Mouse (Mus musculus): ENCODE results near the gene Abca1. TPM values are rescaled to one million over a fixed set of nuclear protein-coding genes. Genes with fewer than 3 reads are reported as not detected.
A peak's percentile ranks its signal among the peaks of the same experiment; 100 is the strongest.

The Abca1 gene
- polyA plus RNA-seq, 1 experiment from 2014 or later, result 8.8 TPM

GRCm38 (mm10) chr4:53178489-53178888 lies 18.8 kb upstream of the Abca1 start:
- no peak for ATAC-seq (ENCODE audit: low FRiP score)
- 90% methylated on average over 7 of the region's 7 CpGs for WGBS
- H3K36me3 ChIP-seq, result no peaks in the 10 kb centered on the region
- H3K9me3 ChIP-seq (replicated peaks), result no peaks in the 10 kb centered on the region
- H3K9ac ChIP-seq (replicated peaks), result no peak overlapping the region
- H3K27me3 ChIP-seq (replicated peaks), result no peaks in the 10 kb centered on the region
- no peak overlapping the region for H3K4me2 ChIP-seq
- no peak overlapping the region for H3K27ac ChIP-seq (replicated peaks)
- no peaks in the 10 kb centered on the region for H3K4me1 ChIP-seq
- no peak overlapping the region for H3K4me3 ChIP-seq (replicated peaks)

- Histone ChIP-seq H3K4me2 (no peak overlapping the region), H3K9ac (replicated peaks) (no peak overlapping the region), H3K27ac (replicated peaks) (no peak overlapping the region), H3K9me3 (replicated peaks) (no peaks in the 10 kb centered on the region), H3K4me3 (replicated peaks) (no peak overlapping the region), H3K4me1 (no peaks in the 10 kb centered on the region), H3K27me3 (replicated peaks) (no peaks in the 10 kb centered on the region), H3K36me3 (no peaks in the 10 kb centered on the region)
- WGBS, result 86% methylated on average over 8 of the region's 8 CpGs
- ATAC-seq (ENCODE audit: low FRiP score), result no peak
These were observed 18.0 kb upstream of the Abca1 start for GRCm38 (mm10) chr4:53177696-53178095.

- Histone ChIP-seq H3K4me3 (replicated peaks) (no peak overlapping the region), H3K27me3 (replicated peaks) (no peaks in the 10 kb centered on the region), H3K27ac (replicated peaks) (no peak overlapping the region), H3K9ac (replicated peaks) (no peak overlapping the region), H3K4me1 (no peaks in the 10 kb centered on the region), H3K4me2 (no peak overlapping the region), H3K9me3 (replicated peaks) (no peaks in the 10 kb centered on the region), H3K36me3 (no peaks in the 10 kb centered on the region)
- WGBS, result 92% methylated on average over 7 of the region's 7 CpGs
- no peak for ATAC-seq (ENCODE audit: low FRiP score)
These were observed 15.2 kb upstream of the Abca1 start for GRCm38 (mm10) chr4:53174906-53175305.

GRCm38 (mm10) chr4:53170403-53170802 lies 10.7 kb upstream of the Abca1 start:
- no peaks in the 10 kb centered on the region for H3K4me1 ChIP-seq
- no peak overlapping the region for H3K9ac ChIP-seq (replicated peaks)
- H3K9me3 ChIP-seq (replicated peaks), result no peaks in the 10 kb centered on the region
- H3K4me2 ChIP-seq, result no peak overlapping the region
- no peak for ATAC-seq (ENCODE audit: low FRiP score)
- no peaks in the 10 kb centered on the region for H3K36me3 ChIP-seq
- no peaks in the 10 kb centered on the region for H3K27me3 ChIP-seq (replicated peaks)
- 76% methylated on average over 2 of the region's 2 CpGs for WGBS
- H3K27ac ChIP-seq (replicated peaks), result no peak overlapping the region
- no peak overlapping the region for H3K4me3 ChIP-seq (replicated peaks)

GRCm38 (mm10) chr4:53165231-53165630 lies 5.5 kb upstream of the Abca1 start:
- WGBS, result 91% methylated on average over 13 of the region's 25 CpGs
- 0 out of 2 replicates have a peak, but pooled peaks cover 3% of the 10 kb centered on the region for H3K27me3 ChIP-seq (replicated peaks)
- no peak overlapping the region for H3K4me2 ChIP-seq
- H3K4me1 ChIP-seq, result peaks cover under 1% of the 10 kb centered on the region
- no peaks in the 10 kb centered on the region for H3K36me3 ChIP-seq
- no peak for ATAC-seq (ENCODE audit: low FRiP score)
- no peaks in the 10 kb centered on the region for H3K9me3 ChIP-seq (replicated peaks)
- H3K27ac ChIP-seq (replicated peaks), result no peak overlapping the region
- no peak overlapping the region for H3K4me3 ChIP-seq (replicated peaks)
- H3K9ac ChIP-seq (replicated peaks), result no peak overlapping the region

- Histone ChIP-seq H3K9me3 (replicated peaks) (no peaks in the 10 kb centered on the region), H3K4me1 (peaks cover 21% of the 10 kb centered on the region), H3K4me2 (peak overlapping the region; percentile 93), H3K36me3 (no peaks in the 10 kb centered on the region), H3K9ac (replicated peaks) (peak overlapping the region; percentile 60), H3K4me3 (replicated peaks) (peak overlapping the region; percentile 67), H3K27me3 (replicated peaks) (peaks cover 3% of the 10 kb centered on the region; the same call in 1 of the 2 replicates), H3K27ac (replicated peaks) (peak overlapping the region; percentile 72)
- WGBS, result 1% methylated on average over 20 of the region's 20 CpGs
- peak; percentile 68 for ATAC-seq (ENCODE audit: low FRiP score)
These were observed 519 bp downstream of the Abca1 start for GRCm38 (mm10) chr4:53159176-53159575.

GRCm38 (mm10) chr4:53158634-53159033 lies 1.1 kb downstream of the Abca1 start:
- peak; percentile 70 for ATAC-seq (ENCODE audit: low FRiP score)
- H3K9me3 ChIP-seq (replicated peaks), result no peaks in the 10 kb centered on the region
- H3K27me3 ChIP-seq (replicated peaks), result peaks cover 3% of the 10 kb centered on the region; the same call in 1 of the 2 replicates
- H3K4me3 ChIP-seq (replicated peaks), result peak overlapping the region; percentile 67
- peak overlapping the region; percentile 60 for H3K9ac ChIP-seq (replicated peaks)
- WGBS, result 2% methylated on average over 18 of the region's 18 CpGs
- peak overlapping the region; percentile 72 for H3K27ac ChIP-seq (replicated peaks)
- no peaks in the 10 kb centered on the region for H3K36me3 ChIP-seq
- peak overlapping the region; percentile 93 for H3K4me2 ChIP-seq
- H3K4me1 ChIP-seq, result peaks cover 26% of the 10 kb centered on the region

- no peak overlapping the region for H3K9ac ChIP-seq (replicated peaks)
- H3K27ac ChIP-seq (replicated peaks), result no peak overlapping the region
- H3K27me3 ChIP-seq (replicated peaks), result no peaks in the 10 kb centered on the region; the same call in 1 of the 2 replicates
- H3K9me3 ChIP-seq (replicated peaks), result no peaks in the 10 kb centered on the region
- WGBS, result 82% methylated on average over 11 of the region's 11 CpGs
- peaks cover 50% of the 10 kb centered on the region for H3K4me1 ChIP-seq
- ATAC-seq (ENCODE audit: low FRiP score), result no peak
- H3K4me3 ChIP-seq (replicated peaks), result no peak overlapping the region
- no peak overlapping the region for H3K4me2 ChIP-seq
- no peaks in the 10 kb centered on the region for H3K36me3 ChIP-seq
These were observed 4.2 kb downstream of the Abca1 start for GRCm38 (mm10) chr4:53155471-53155870.

GRCm38 (mm10) chr4:53153711-53154110 lies 6.0 kb downstream of the Abca1 start:
- Histone ChIP-seq H3K36me3 (no peaks in the 10 kb centered on the region), H3K4me2 (no peak overlapping the region), H3K9me3 (replicated peaks) (no peaks in the 10 kb centered on the region), H3K27ac (replicated peaks) (no peak overlapping the region), H3K9ac (replicated peaks) (no peak overlapping the region), H3K4me3 (replicated peaks) (no peak overlapping the region), H3K4me1 (peaks cover 41% of the 10 kb centered on the region), H3K27me3 (replicated peaks) (no peaks in the 10 kb centered on the region; the same call in 1 of the 2 replicates)
- no peak for ATAC-seq (ENCODE audit: low FRiP score)
- WGBS, result 47% methylated on average over 6 of the region's 6 CpGs

- H3K9me3 ChIP-seq (replicated peaks), result no peaks in the 10 kb centered on the region
- no peak for ATAC-seq (ENCODE audit: low FRiP score)
- WGBS, result 69% methylated on average over 4 of the region's 4 CpGs
These were observed 6.6 kb downstream of the Abca1 start for GRCm38 (mm10) chr4:53153061-53153460.

GRCm38 (mm10) chr4:53152655-53153054 lies 7.0 kb downstream of the Abca1 start:
- H3K27ac ChIP-seq (replicated peaks), result no peak overlapping the region

More at GRCm38 (mm10) chr4:53153061-53153460, 6.6 kb downstream of the Abca1 start:
- Histone ChIP-seq H3K4me3 (replicated peaks) (no peak overlapping the region), H3K4me1 (peaks cover 37% of the 10 kb centered on the region), H3K4me2 (no peak overlapping the region), H3K9ac (replicated peaks) (no peak overlapping the region), H3K27me3 (replicated peaks) (no peaks in the 10 kb centered on the region), H3K27ac (replicated peaks) (no peak overlapping the region), H3K36me3 (no peaks in the 10 kb centered on the region)

GRCm38 (mm10) chr4:53150516-53150915 lies 9.2 kb downstream of the Abca1 start:
- H3K36me3 ChIP-seq, result no peaks in the 10 kb centered on the region
- no peak overlapping the region for H3K4me2 ChIP-seq
- 31% methylated on average over 8 of the region's 8 CpGs for WGBS
- H3K9me3 ChIP-seq (replicated peaks), result no peaks in the 10 kb centered on the region
- H3K27ac ChIP-seq (replicated peaks), result 0 out of 2 replicates have a peak overlapping the region, but pooled peaks have one; percentile 2
- no peaks in the 10 kb centered on the region for H3K27me3 ChIP-seq (replicated peaks)
- H3K9ac ChIP-seq (replicated peaks), result no peak overlapping the region
- ATAC-seq (ENCODE audit: low FRiP score), result no peak
- H3K4me1 ChIP-seq, result peaks cover 42% of the 10 kb centered on the region
- no peak overlapping the region for H3K4me3 ChIP-seq (replicated peaks)

More at GRCm38 (mm10) chr4:53152655-53153054, 7.0 kb downstream of the Abca1 start:
- Histone ChIP-seq H3K4me2 (no peak overlapping the region), H3K9me3 (replicated peaks) (no peaks in the 10 kb centered on the region), H3K36me3 (no peaks in the 10 kb centered on the region), H3K4me3 (replicated peaks) (no peak overlapping the region), H3K4me1 (peaks cover 37% of the 10 kb centered on the region), H3K27me3 (replicated peaks) (no peaks in the 10 kb centered on the region), H3K9ac (replicated peaks) (no peak overlapping the region)
- 27% methylated on average over 5 of the region's 5 CpGs for WGBS
- ATAC-seq (ENCODE audit: low FRiP score), result no peak
